Mouse (Mus musculus): Measurements from ENCODE around the gene Sp110. TPM values are rescaled to one million over a fixed set of nuclear protein-coding genes. Genes with fewer than 3 reads are reported as not detected.
"Not testable (repeated sequence)": the region's sequence is repeated elsewhere in the genome, so short reads cannot be mapped to it uniquely, and the experiment has no call there.

The Sp110 gene
- total RNA-seq, 2 experiments from 2014 or later, result 3.6 to 4.8 TPM

GRCm38 (mm10) chr1:85573554-85573953 is 25.1 kb downstream of the Sp110 start:
- not testable (repeated sequence) for DNase-seq

GRCm38 (mm10) chr1:85555261-85555660 is 43.4 kb downstream of the Sp110 start:
- DNase-seq, result peak; percentile 11 to 14
- intact Hi-C loops (cut with DNase I), result not testable (repeated sequence)

More at GRCm38 (mm10) chr1:85573554-85573953, 25.1 kb downstream of the Sp110 start:
- intact Hi-C loops (cut with DNase I), result not testable (repeated sequence)

GRCm38 (mm10) chr1:85546442-85546841 is 52.2 kb downstream of the Sp110 start:
- DNase-seq; intact Hi-C loops (cut with DNase I): not testable (repeated sequence)

GRCm38 (mm10) chr1:85543818-85544217 is 54.8 kb downstream of the Sp110 start:
- intact Hi-C loops (cut with DNase I); DNase-seq: not testable (repeated sequence)

- intact Hi-C loops (cut with DNase I); DNase-seq: not testable (repeated sequence)
Observed at GRCm38 (mm10) chr1:85528451-85529110, 70.0 kb downstream of the Sp110 start.

Other genes with a start within 250 kb of the Sp110 start
- not detected for gene G530012D18Rik, start 23.1 kb downstream of the Sp110 start, total RNA-seq (2021)
- 1 to 10 TPM; 2.6 to 3.3 TPM for gene Sp140, start 1.6 kb upstream of the Sp110 start, total RNA-seq (2021)
- gene Sp100, start 51.2 kb upstream of the Sp110 start, total RNA-seq (2021), result 10 to 100 TPM; 15.5 to 31.8 TPM
- gene A630001G21Rik, start 179.8 kb upstream of the Sp110 start, total RNA-seq (2021), result under 1 TPM; 0.24 to 0.36 TPM
- 100 to 1,000 TPM; 110 to 111 TPM for gene Cab39, start 194.6 kb upstream of the Sp110 start, total RNA-seq (2021)